Mouse (Mus musculus) lung, postnatal 0 days (tissue): ENCODE measurements around the gene Ly6g6c. TPM values are rescaled to one million over a fixed set of nuclear protein-coding genes. Genes with fewer than 3 reads are reported as not detected.
A peak's percentile ranks its signal among the peaks of the same experiment; 100 is the strongest.

Experiments used
- ATAC-seq: fragments of 200-750 bp; cut with Nextera tagmentation; 2 replicates; pipeline ENCODE4 v1.8.0; 2017; ENCODE audit warnings: moderate library complexity
- DNase-seq: peaks from one replicate; pipeline ENCODE4 v3.0.0-alpha.2; 2016; ENCODE audit warnings: low spot score
- H3K27ac ChIP-seq: fragments of 300-500 bp; sonication (generic); 2 replicates; pipeline ENCODE4 v1.5.1; 2014; ENCODE audit warnings: antibody characterized with exemption, mild to moderate bottlenecking, low read length, mixed read lengths
- H3K27me3 ChIP-seq: fragments of 300-500 bp; sonication (generic); replicated peaks from 2 replicates; pipeline ENCODE4 v1.6.1; 2014; ENCODE audit warnings: low read length, mixed read lengths; ENCODE audit not compliant: insufficient read depth
- H3K36me3 ChIP-seq: fragments of 300-500 bp; sonication (generic); 2 replicates; pipeline ENCODE4 v1.6.1; 2014; ENCODE audit warnings: low read length, mixed read lengths; ENCODE audit not compliant: insufficient read depth
- H3K4me1 ChIP-seq: fragments of 300-500 bp; sonication (generic); 2 replicates; pipeline ENCODE4 v1.6.1; 2014; ENCODE audit warnings: antibody characterized with exemption, low read depth, low read length, mixed read lengths; ENCODE audit not compliant: insufficient read depth
- H3K4me2 ChIP-seq: fragments of 300-500 bp; sonication (generic); replicated peaks from 2 replicates; pipeline ENCODE4 v1.6.1; 2014; ENCODE audit warnings: low read depth, mild to moderate bottlenecking, low read length, moderate library complexity, mixed read lengths
- H3K4me3 ChIP-seq: fragments of 300-500 bp; sonication (generic); 2 replicates; pipeline ENCODE4 v1.5.1; 2014; ENCODE audit warnings: low read depth, low read length
- H3K9ac ChIP-seq: fragments of 300-500 bp; sonication (generic); replicated peaks from 2 replicates; pipeline ENCODE4 v1.6.1; 2014; ENCODE audit warnings: low read depth, mild to moderate bottlenecking
- H3K9me3 ChIP-seq: fragments of 300-500 bp; sonication (generic); 2 replicates; pipeline ENCODE4 v1.6.1; 2016; ENCODE audit warnings: low read length, mixed read lengths
- CTCF ChIP-seq: IDR thresholded peaks from 2 replicates; pipeline ENCODE4 v1.5.1; 2016; ENCODE audit warnings: antibody characterized with exemption, mild to moderate bottlenecking
- EP300 ChIP-seq: IDR thresholded peaks from 2 replicates; pipeline ENCODE4 v1.6.1; 2016; ENCODE audit warnings: antibody characterized with exemption, mild to moderate bottlenecking, control low read depth
- WGBS: fragments of 180-500 bp; shearing (Covaris S2); extraction: QIAGEN DNeasy Blood & Tissue Kit; methylation state at CpG from one replicate; pipeline ENCODE4 v1.1.7; 2014; 5-methylcytosine and 5-hydroxymethylcytosine counted together
- polyA plus RNA-seq: library from polyadenylated mRNA; unstranded; fragments of >200 nt; fragmentation: Nextera tagmentation; extraction: Ambion mirVana; gene quantifications from 2 replicates; pipeline ENCODE4 v1.2.1, GENCODE M21; 2015

Ly6g6c gene
- polyA plus RNA-seq, 1 experiment from 2014 or later, result 4.9 TPM

GRCm38 (mm10) chr17:35108097-35108496, 42.9 kb downstream of the Ly6g6c start, which contains the start of gene Ly6g5c:
Gene Ly6g5c (plus strand): TSS chr17:35108279.
- WGBS, result 78% methylated on average over 6 of the region's 6 CpGs
- H3K4me3 ChIP-seq, result no peak within 1 kb of the TSS
- H3K27ac ChIP-seq, result no peak within 1 kb of the TSS
- DNase-seq (no peak), ATAC-seq (no peak)
- no peak within 1 kb of the TSS for H3K9ac ChIP-seq
- no peaks in the 10 kb centered on the region for H3K9me3 ChIP-seq
- H3K36me3 ChIP-seq, result 0 out of 2 replicates have a peak, but pooled peaks cover 5% of the 10 kb centered on the region
- H3K4me2 ChIP-seq, result no peak within 1 kb of the TSS
- H3K4me1 ChIP-seq, result no peaks in the 10 kb centered on the region
- TF ChIP-seq CTCF (no peak), EP300 (no peak)
- no peaks in the 10 kb centered on the region for H3K27me3 ChIP-seq

- Histone ChIP-seq H3K4me3 (no peak overlapping the region), H3K36me3 (peaks cover 4% of the 10 kb centered on the region; the same call in 1 of the 2 replicates), H3K27ac (peak overlapping the region; percentile 15; the same call in 1 of the 2 replicates), H3K9me3 (no peaks in the 10 kb centered on the region), H3K27me3 (no peaks in the 10 kb centered on the region), H3K9ac (no peak overlapping the region), H3K4me1 (no peaks in the 10 kb centered on the region), H3K4me2 (no peak overlapping the region)
- DNase-seq (peak; percentile 25), ATAC-seq (0 out of 2 replicates have a peak, but pooled peaks have one; percentile 12)
- TF ChIP-seq EP300 (no peak), CTCF (no peak)
- WGBS, result 61% methylated on average over 9 of the region's 9 CpGs
Observed at GRCm38 (mm10) chr17:35111774-35112173, 46.6 kb downstream of the Ly6g6c start.

- no peak for ATAC-seq
- peaks cover 3% of the 10 kb centered on the region; the same call in 1 of the 2 replicates for H3K4me1 ChIP-seq
- no peak within 1 kb of the TSS for H3K27ac ChIP-seq
- H3K4me2 ChIP-seq, result no peak within 1 kb of the TSS
- no peak within 1 kb of the TSS for H3K9ac ChIP-seq
- WGBS, result 83% methylated on average over 8 of the region's 8 CpGs
- H3K4me3 ChIP-seq, result no peak within 1 kb of the TSS
- DNase-seq, result peak; percentile 56
- H3K27me3 ChIP-seq, result no peaks in the 10 kb centered on the region
- H3K9me3 ChIP-seq, result no peaks in the 10 kb centered on the region
- TF ChIP-seq CTCF (peak; percentile 65), EP300 (no peak)
- peaks cover 8% of the 10 kb centered on the region; the same call in 1 of the 2 replicates for H3K36me3 ChIP-seq
Observed at GRCm38 (mm10) chr17:35115046-35116019, 50.1 kb downstream of the Ly6g6c start, which contains the start of gene Ly6g5b. Gene Ly6g5b (minus strand): TSS chr17:35115428.

Other genes starting within 250 kb of the Ly6g6c start
- 34.7 and 37.3 TPM in 2 replicates for gene Stk19, start 228.4 kb upstream of the Ly6g6c start, polyA plus RNA-seq
- gene Dxo, start 228.4 kb upstream of the Ly6g6c start, polyA plus RNA-seq, result 39.8 and 40.9 TPM in 2 replicates
- 30.6 and 32.1 TPM in 2 replicates for gene Skiv2l, start 215.2 kb upstream of the Ly6g6c start, polyA plus RNA-seq
- 45.0 and 49.0 TPM in 2 replicates for gene Nelfe, start 215.0 kb upstream of the Ly6g6c start, polyA plus RNA-seq
- gene Cfb, start 202.9 kb upstream of the Ly6g6c start, polyA plus RNA-seq, result 8.1 and 10.6 TPM in 2 replicates
- 0.89 and 0.99 TPM in 2 replicates for gene Zbtb12, start 185.9 kb upstream of the Ly6g6c start, polyA plus RNA-seq
- gene Gm20547, start 183.3 kb upstream of the Ly6g6c start, polyA plus RNA-seq, result not detected in 2 replicates
- 11.7 and 13.6 TPM in 2 replicates for gene C2, start 167.1 kb upstream of the Ly6g6c start, polyA plus RNA-seq
- 28.7 and 35.6 TPM in 2 replicates for gene Ehmt2, start 166.9 kb upstream of the Ly6g6c start, polyA plus RNA-seq
- gene Slc44a4, start 150.9 kb upstream of the Ly6g6c start, polyA plus RNA-seq, result 7.0 and 7.3 TPM in 2 replicates
- gene Neu1, start 134.1 kb upstream of the Ly6g6c start, polyA plus RNA-seq, result 31.9 and 34.2 TPM in 2 replicates
- 0.35 and 0.50 TPM in 2 replicates for gene Hspa1b, start 106.2 kb upstream of the Ly6g6c start, polyA plus RNA-seq
- gene Gm20481, start 95.5 kb upstream of the Ly6g6c start, polyA plus RNA-seq, result not detected in 2 replicates
- 8.2 and 11.9 TPM in 2 replicates for gene Hspa1a, start 93.2 kb upstream of the Ly6g6c start, polyA plus RNA-seq
- gene Hspa1l, start 92.7 kb upstream of the Ly6g6c start, polyA plus RNA-seq, result 0.70 and 0.79 TPM in 2 replicates
- 47.3 and 55.4 TPM in 2 replicates for gene Lsm2, start 83.5 kb upstream of the Ly6g6c start, polyA plus RNA-seq
- gene Vars, start 64.4 kb upstream of the Ly6g6c start, polyA plus RNA-seq, result 24.6 and 24.7 TPM in 2 replicates
- 0.30 and 0.36 TPM in 2 replicates for gene Vwa7, start 48.8 kb upstream of the Ly6g6c start, polyA plus RNA-seq
- gene Sapcd1, start 37.4 kb upstream of the Ly6g6c start, polyA plus RNA-seq, result 1.7 TPM in 2 replicates
- 1.8 and 2.4 TPM in 2 replicates for gene Msh5, start 18.6 kb upstream of the Ly6g6c start, polyA plus RNA-seq
- gene Clic1, start 15.4 kb upstream of the Ly6g6c start, polyA plus RNA-seq, result 343 and 355 TPM in 2 replicates
- gene Ddah2, start 6.4 kb upstream of the Ly6g6c start, polyA plus RNA-seq, result 238 and 247 TPM in 2 replicates
- gene Mpig6b, start 796 bp downstream of the Ly6g6c start, polyA plus RNA-seq, result 2.1 and 2.3 TPM in 2 replicates
- gene Ly6g6e, start 11.5 kb downstream of the Ly6g6c start, polyA plus RNA-seq, result 2.8 and 3.1 TPM in 2 replicates
- gene Ly6g6d, start 12.7 kb downstream of the Ly6g6c start, polyA plus RNA-seq, result 14.4 and 14.7 TPM in 2 replicates
- 0.71 and 0.74 TPM in 2 replicates for gene Ly6g6f, start 20.2 kb downstream of the Ly6g6c start, polyA plus RNA-seq
- gene Abhd16a, start 23.9 kb downstream of the Ly6g6c start, polyA plus RNA-seq, result 104 and 111 TPM in 2 replicates
- not detected in 2 replicates for gene Ly6g5c, start 42.9 kb downstream of the Ly6g6c start, polyA plus RNA-seq
- gene Ly6g5b, start 50.0 kb downstream of the Ly6g6c start, polyA plus RNA-seq, result 0.60 and 0.69 TPM in 2 replicates
- gene Gpank1, start 56.1 kb downstream of the Ly6g6c start, polyA plus RNA-seq, result 16.0 and 18.5 TPM in 2 replicates
- 203 and 207 TPM in 2 replicates for gene Csnk2b, start 56.7 kb downstream of the Ly6g6c start, polyA plus RNA-seq
- gene D17H6S53E, start 61.0 kb downstream of the Ly6g6c start, polyA plus RNA-seq, result 14.4 and 16.3 TPM in 2 replicates
- gene Apom, start 66.7 kb downstream of the Ly6g6c start, polyA plus RNA-seq, result 0.19 and 0.27 TPM in 2 replicates
- gene Bag6, start 69.8 kb downstream of the Ly6g6c start, polyA plus RNA-seq, result 34.8 and 35.8 TPM in 2 replicates
- 74.1 and 86.0 TPM in 2 replicates for gene Prrc2a, start 99.5 kb downstream of the Ly6g6c start, polyA plus RNA-seq
- gene Aif1, start 110.7 kb downstream of the Ly6g6c start, polyA plus RNA-seq, result 9.9 and 10.3 TPM in 2 replicates
- 24.8 and 27.5 TPM in 2 replicates for gene Lst1, start 123.1 kb downstream of the Ly6g6c start, polyA plus RNA-seq
- gene Ltb, start 129.1 kb downstream of the Ly6g6c start, polyA plus RNA-seq, result 2.3 and 3.0 TPM in 2 replicates
- 0.95 and 3.7 TPM in 2 replicates for gene Tnf, start 136.6 kb downstream of the Ly6g6c start, polyA plus RNA-seq
- gene Lta, start 140.0 kb downstream of the Ly6g6c start, polyA plus RNA-seq, result 0.11 TPM in 1 of 2 replicates, not detected in the other
- gene Gm16181, start 155.4 kb downstream of the Ly6g6c start, polyA plus RNA-seq, result 0.60 TPM in 1 of 2 replicates, not detected in the other
- gene Atp6v1g2, start 168.3 kb downstream of the Ly6g6c start, polyA plus RNA-seq, result 4.7 and 6.1 TPM in 2 replicates
- gene Nfkbil1, start 170.4 kb downstream of the Ly6g6c start, polyA plus RNA-seq, result 11.2 and 12.2 TPM in 2 replicates
- gene Ddx39b, start 176.4 kb downstream of the Ly6g6c start, polyA plus RNA-seq, result 161 and 170 TPM in 2 replicates
- gene H2-D1, start 197.3 kb downstream of the Ly6g6c start, polyA plus RNA-seq, result 530 and 579 TPM in 2 replicates